Mouse (Mus musculus): ENCODE data around the gene Sorcs2.

GRCm38 (mm10) chr5:36369261-36369684 is 28.7 kb downstream of the Sorcs2 start:
- TF ChIP-seq CTCF (conservative IDR thresholded peaks at IDR 0.05; ENCODE audit: low read length) (no peak), POU5F1 (IDR thresholded peaks at IDR 0.05; ENCODE audit: borderline replicate concordance, low read length) (no peak)
